Mouse (Mus musculus): ENCODE data around the gene Adap1.

Gene Adap1

GRCm38 (mm10) chr5:139325395-139325966 lies at the start of gene Adap1:
Adap1 (minus strand) TSS chr5:139325622.
- DNase-seq (ENCODE audit: low spot score): peak; percentile 58

GRCm38 (mm10) chr5:139374841-139375240 lies 49.4 kb upstream of the Adap1 start:
- DNase-seq (ENCODE audit: low spot score): no peak

GRCm38 (mm10) chr5:139373889-139374444 lies 48.5 kb upstream of the Adap1 start:
- no peak for DNase-seq (ENCODE audit: low spot score)

GRCm38 (mm10) chr5:139373126-139373525 lies 47.7 kb upstream of the Adap1 start:
- DNase-seq (ENCODE audit: low spot score): no peak

- DNase-seq (ENCODE audit: low spot score): peak; percentile 92
Measured at GRCm38 (mm10) chr5:139371631-139372401, 46.4 kb upstream of the Adap1 start.

- DNase-seq (ENCODE audit: low spot score): no peak
Measured at GRCm38 (mm10) chr5:139371118-139371517, 45.7 kb upstream of the Adap1 start.

GRCm38 (mm10) chr5:139370336-139370735 lies 44.9 kb upstream of the Adap1 start:
- no peak for DNase-seq (ENCODE audit: low spot score)

- DNase-seq (ENCODE audit: low spot score): no peak
Measured at GRCm38 (mm10) chr5:139368638-139369320, 43.4 kb upstream of the Adap1 start.

GRCm38 (mm10) chr5:139367884-139368458 lies 42.5 kb upstream of the Adap1 start:
- DNase-seq (ENCODE audit: low spot score): peak; percentile 36

GRCm38 (mm10) chr5:139366484-139366883 lies 41.1 kb upstream of the Adap1 start:
- no peak for DNase-seq (ENCODE audit: low spot score)

GRCm38 (mm10) chr5:139365827-139366226 lies 40.4 kb upstream of the Adap1 start:
- no peak for DNase-seq (ENCODE audit: low spot score)

GRCm38 (mm10) chr5:139364911-139365571 lies 39.6 kb upstream of the Adap1 start:
- no peak for DNase-seq (ENCODE audit: low spot score)

GRCm38 (mm10) chr5:139364260-139364910 lies 39.0 kb upstream of the Adap1 start:
- peak; percentile 79 for DNase-seq (ENCODE audit: low spot score)

- no peak for DNase-seq (ENCODE audit: low spot score)
Measured at GRCm38 (mm10) chr5:139363858-139364257, 38.4 kb upstream of the Adap1 start.

- no peak for DNase-seq (ENCODE audit: low spot score)
Measured at GRCm38 (mm10) chr5:139359244-139359643, 33.8 kb upstream of the Adap1 start.

GRCm38 (mm10) chr5:139358653-139359052 lies 33.2 kb upstream of the Adap1 start:
- no peak for DNase-seq (ENCODE audit: low spot score)

- peak; percentile 51 for DNase-seq (ENCODE audit: low spot score)
Measured at GRCm38 (mm10) chr5:139355235-139355772, 29.9 kb upstream of the Adap1 start.

- DNase-seq (ENCODE audit: low spot score): no peak
Measured at GRCm38 (mm10) chr5:139353946-139354345, 28.5 kb upstream of the Adap1 start.

GRCm38 (mm10) chr5:139353496-139353895 lies 28.1 kb upstream of the Adap1 start:
- DNase-seq (ENCODE audit: low spot score): peak; percentile 46

- no peak for DNase-seq (ENCODE audit: low spot score)
Measured at GRCm38 (mm10) chr5:139352317-139352716, 26.9 kb upstream of the Adap1 start, which contains the start of gene Cyp2w1. Cyp2w1 (plus strand) TSS chr5:139352617.

GRCm38 (mm10) chr5:139351628-139352027 lies 26.2 kb upstream of the Adap1 start:
- no peak for DNase-seq (ENCODE audit: low spot score)
